In the genomic region with DNA sequence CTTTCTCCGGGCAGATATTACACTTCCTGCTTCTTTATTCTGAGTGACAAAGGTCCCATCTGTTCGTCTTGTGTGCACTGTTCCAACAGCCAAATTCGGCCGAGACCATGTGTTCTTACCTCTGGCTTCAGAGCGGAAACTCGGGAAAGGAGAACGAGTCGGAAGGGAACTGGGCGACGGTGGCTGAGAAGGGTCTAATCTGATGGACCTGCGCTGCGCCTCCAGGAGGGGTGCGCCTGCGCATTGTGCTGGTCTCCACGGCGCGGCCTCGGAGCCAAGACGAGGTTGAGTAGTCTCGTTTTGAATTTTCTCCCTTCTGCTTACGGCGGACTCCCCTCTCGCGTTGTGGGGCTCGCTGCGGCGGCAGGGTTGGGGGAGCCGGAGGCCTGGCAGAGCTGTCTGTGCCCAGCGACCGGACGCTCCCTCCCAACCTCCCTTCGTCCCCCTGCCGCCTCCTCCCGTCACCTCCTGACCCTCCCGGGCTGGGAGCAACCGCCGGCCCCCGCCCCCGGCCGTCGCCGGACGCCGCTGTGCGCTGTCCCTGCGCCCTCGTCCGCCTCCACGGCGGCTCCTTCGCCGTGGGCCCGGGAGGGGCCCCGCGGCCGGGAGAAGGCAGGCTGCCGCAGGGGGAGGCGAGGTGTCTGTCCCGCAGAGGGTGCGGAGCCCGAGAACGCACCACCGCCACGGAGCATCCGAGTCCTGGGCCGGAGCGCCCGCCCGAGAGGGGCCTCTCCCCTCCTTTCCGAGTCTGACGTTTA, we compare ENCODE assay signal across 8 mouse cellular contexts. TPM values are rescaled to one million over a fixed set of nuclear protein-coding genes. Genes with fewer than 3 reads are reported as not detected.
A peak's percentile ranks its signal among the peaks of the same experiment; 100 is the strongest.
DNase-seq lines count a peak whose midpoint lies in the region; ATAC-seq and TF ChIP-seq lines count a peak whose summit lies in the region.

A gene (plus strand): TSS at position 224 of the 758 bp plus-strand sequence.
A gene (minus strand): TSS at position 622 of the 758 bp plus-strand sequence.

- peak within 1 kb of the TSS; percentile 98 for H3K27ac ChIP-seq in gastrocnemius, adult 2 months
- peak within 1 kb of the TSS; percentile 99 for H3K27ac ChIP-seq in hindbrain, postnatal 0 days
- peak within 1 kb of the TSS; percentile 99 for H3K27ac ChIP-seq in left cerebral cortex, adult 2 months

- intact Hi-C loops in gastrocnemius, adult 2 months (cut with DNase I) = loop anchor here (5.0 to 10.0 kb wide), 3 partner anchors 84 to 413 kb away; a partner anchor contains a TSS
- intact Hi-C loops in left cerebral cortex, adult 2 months (cut with DNase I) = loop anchor here (2.0 to 10.0 kb wide), 3 partner anchors 83 to 1651 kb away; a partner anchor contains a TSS

- peak within 1 kb of the TSS; percentile 68 for H3K4me2 ChIP-seq in hindbrain, postnatal 0 days (ENCODE audit: low read depth, low read length)

- peak; percentile 98 for DNase-seq in ZHBTc4 (ENCODE audit: low read depth, low spot score)
- peak; percentile 97 for DNase-seq in gastrocnemius, adult 2 months
- peak; percentile 98 for DNase-seq in hindbrain, postnatal 0 days (ENCODE audit: low spot score)
- peak; percentile 97 for DNase-seq in left cerebral cortex, adult 2 months (ENCODE audit: extremely low spot score in 1 of 2, low spot score in 2 of 2)
- peak; percentile 98 to 99 for DNase-seq in right cerebral cortex, adult 2 months (ENCODE audit: low spot score in 2 of 2)
- DNase-seq in urinary bladder, postnatal 14 days (ENCODE audit: low spot score) = peak; percentile 96

- H3K9ac ChIP-seq in hindbrain, postnatal 0 days (replicated peaks; ENCODE audit: low read length) = peak within 1 kb of the TSS; percentile 98

- peak within 1 kb of the TSS; percentile 91 for H3K4me3 ChIP-seq in gastrocnemius, adult 2 months
- H3K4me3 ChIP-seq in hindbrain, postnatal 0 days (ENCODE audit: low read length) = peak within 1 kb of the TSS; percentile 97
- peak within 1 kb of the TSS; percentile 95 for H3K4me3 ChIP-seq in left cerebral cortex, adult 2 months

- no peaks in the 10 kb centered on the region for H3K9me3 ChIP-seq in hindbrain, postnatal 0 days (ENCODE audit: low read length)

- H3K27me3 ChIP-seq in hindbrain, postnatal 0 days (ENCODE audit: insufficient read depth, low read length) = no peaks in the 10 kb centered on the region

- TF ChIP-seq CTCF in gastrocnemius, adult 2 months (IDR thresholded peaks at IDR 0.05) = no peak
- TF ChIP-seq CTCF in hindbrain, postnatal 0 days (IDR thresholded peaks at IDR 0.05; ENCODE audit: low read depth) = peak; percentile 38
- TF ChIP-seq CTCF in left cerebral cortex, adult 2 months (IDR thresholded peaks at IDR 0.05) = no peak; the same call in 1 of the 2 replicates

- H3K36me3 ChIP-seq in hindbrain, postnatal 0 days (ENCODE audit: insufficient read depth, low read length) = peaks cover 8% of the 10 kb centered on the region; the same call in 1 of the 2 replicates

- under 1% methylated on average over 64 of the region's 71 CpGs for WGBS in hindbrain, postnatal 0 days

- peak; percentile 93 for ATAC-seq in common myeloid progenitor, adult 5-6 weeks (replicated peaks; ENCODE audit: low read depth, poor library complexity, severe bottlenecking)
- peak; percentile 97 for ATAC-seq in hindbrain, postnatal 0 days
- ATAC-seq in megakaryocyte, adult 5-6 weeks (ENCODE audit: poor library complexity, severe bottlenecking) = peak; percentile 87

- peaks cover 5% of the 10 kb centered on the region; the same call in 1 of the 2 replicates for H3K4me1 ChIP-seq in hindbrain, postnatal 0 days (ENCODE audit: insufficient read depth, low read length)

RNA-seq across cellular contexts. Expression of the first gene that starts in this region (rescaled TPM):
- total RNA-seq in common myeloid progenitor, adult 5-6 weeks (2017) = 5.6 and 9.3 TPM in 2 replicates
- 1 to 10 TPM; 3.9 to 6.5 TPM for total RNA-seq in gastrocnemius, adult 2 months (2021)
- 12.3 and 14.1 TPM in 2 replicates for total RNA-seq in hindbrain, postnatal 0 days (2014; rRNA removed)
- polyA plus RNA-seq in hindbrain, postnatal 0 days (2015; fragmentation: Nextera tagmentation; extraction: Ambion mirVana) = 7.9 and 8.0 TPM in 2 replicates
- total RNA-seq in left cerebral cortex, adult 2 months (2021) = 10 to 100 TPM; 26.2 to 26.9 TPM
- total RNA-seq in megakaryocyte, adult 5-6 weeks (2015) = 6.3 and 13.1 TPM in 2 replicates
- 4.1 and 4.9 TPM in 2 replicates for total RNA-seq in megakaryocyte, adult 5-6 weeks (2017)

RNA-seq across cellular contexts. Expression of the second gene that starts in this region (rescaled TPM):
- total RNA-seq in common myeloid progenitor, adult 5-6 weeks (2017) = 95.7 and 110 TPM in 2 replicates
- total RNA-seq in gastrocnemius, adult 2 months (2021) = 10 to 100 TPM; 12.7 to 13.8 TPM
- 11.0 and 15.8 TPM in 2 replicates for total RNA-seq in hindbrain, postnatal 0 days (2014; rRNA removed)
- polyA plus RNA-seq in hindbrain, postnatal 0 days (2015; fragmentation: Nextera tagmentation; extraction: Ambion mirVana) = 44.9 and 46.9 TPM in 2 replicates
- 10 to 100 TPM; 30.4 to 32.4 TPM for total RNA-seq in left cerebral cortex, adult 2 months (2021)
- total RNA-seq in megakaryocyte, adult 5-6 weeks (2015) = 11.4 and 11.5 TPM in 2 replicates
- 14.4 and 19.0 TPM in 2 replicates for total RNA-seq in megakaryocyte, adult 5-6 weeks (2017)

Comparison
In these comparisons a context has a peak if more than half of its experiments do, and no peak if none do; other contexts are left out.
1. Peak in every context shown above with its lines: DNase-seq, ATAC-seq, H3K4me3 ChIP-seq and H3K27ac ChIP-seq.